Mouse (Mus musculus): Measurements from ENCODE around the gene Unc5a.

GRCm38 (mm10) chr13:55011981-55012478 lies 62.8 kb downstream of the Unc5a start:
- no peak for TF ChIP-seq MYOG (IDR thresholded peaks at IDR 0.05; ENCODE audit: control insufficient read depth, extremely low read depth, insufficient read length)
- TF ChIP-seq CTCF (IDR thresholded peaks at IDR 0.05; ENCODE audit: control insufficient read depth, insufficient read depth, insufficient read length): no peak
- no peak for TF ChIP-seq USF1 (IDR thresholded peaks at IDR 0.05; ENCODE audit: low read depth)
- no peak for TF ChIP-seq MAX (IDR thresholded peaks at IDR 0.05)
- no peak for TF ChIP-seq CEBPB (IDR thresholded peaks at IDR 0.05; ENCODE audit: low read depth)

Data from C2C12 (cell line).